ENCODE assay signal across 21 mouse cellular contexts in the genomic region with DNA sequence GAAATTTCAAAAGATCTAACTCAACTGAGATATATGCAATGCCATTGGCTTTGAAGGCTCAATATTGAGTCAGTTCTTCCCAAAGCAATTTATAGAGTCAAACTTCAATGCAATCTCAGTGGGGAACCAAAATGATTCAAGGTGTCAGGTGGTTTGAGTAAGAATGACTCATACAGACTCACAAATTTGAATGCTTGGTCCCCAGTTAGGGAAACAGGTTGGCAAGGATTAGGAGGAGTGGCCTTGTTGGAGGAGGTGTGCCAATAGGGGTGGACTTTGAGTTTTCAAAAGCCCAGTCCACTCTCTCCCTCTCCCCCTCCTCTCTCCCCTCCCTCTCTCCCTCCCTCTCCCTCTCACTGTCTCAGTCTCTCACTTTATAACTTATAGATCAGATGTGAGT. TPM values are rescaled to one million over a fixed set of nuclear protein-coding genes. Genes with fewer than 3 reads are reported as not detected.
DNase-seq lines count a peak whose midpoint lies in the region; ATAC-seq and TF ChIP-seq lines count a peak whose summit lies in the region.
"Had no signal": no experiment of that assay in that cellular context is flagged by ENCODE, and none has a peak within 500 bp of the region (broad histone marks: within the 10 kb centered on the region; RNA-seq: fewer than 3 reads in every experiment).

No protein-coding gene starts in this region.

- no peak overlapping the region for H3K4me3 ChIP-seq in intestine, embryonic 15.5 days (replicated peaks)
- no peak overlapping the region for H3K4me3 ChIP-seq in intestine, postnatal 0 days (ENCODE audit: low read depth, low read length)
- no peak overlapping the region for H3K4me3 ChIP-seq in CH12.LX (replicated peaks in 1 of 3; ENCODE audit: low read depth in 2 of 3, low read length in 2 of 3, poor library complexity in 1 of 3)
- H3K4me3 ChIP-seq: embryonic facial prominence, embryonic 12.5 days; forebrain, embryonic 12.5 days; heart, adult 2 months; heart, embryonic 12.5 days; hindbrain, embryonic 10.5 days; hindbrain, embryonic 15.5 days had no signal

- H3K27ac ChIP-seq in intestine, embryonic 15.5 days: no peak overlapping the region
- H3K27ac ChIP-seq in intestine, postnatal 0 days (ENCODE audit: low read depth, low read length): no peak overlapping the region
- no peak overlapping the region for H3K27ac ChIP-seq in CH12.LX (ENCODE audit: insufficient read depth, low read depth)
- H3K27ac ChIP-seq: embryonic facial prominence, embryonic 12.5 days; forebrain, embryonic 12.5 days; heart, adult 2 months; hindbrain, embryonic 10.5 days; hindbrain, embryonic 15.5 days had no signal

- in situ Hi-C loops in CH12.LX (cut with MboI; ENCODE audit: low pct_ligation_motif_present, low pct_unique_long_range_greater_than_20kb, low sequenced_read_pairs): no loop called here

- no peaks in the 10 kb centered on the region for H3K9me3 ChIP-seq in intestine, embryonic 15.5 days
- H3K9me3 ChIP-seq in intestine, postnatal 0 days (ENCODE audit: control insufficient read depth): no peaks in the 10 kb centered on the region
- H3K9me3 ChIP-seq in CH12.LX (replicated peaks; ENCODE audit: low read length): no peaks in the 10 kb centered on the region
- H3K9me3 ChIP-seq: embryonic facial prominence, embryonic 12.5 days; forebrain, embryonic 12.5 days; heart, embryonic 12.5 days; hindbrain, embryonic 10.5 days; hindbrain, embryonic 15.5 days had no signal

- no peak for TF ChIP-seq CTCF in intestine, postnatal 0 days (IDR thresholded peaks at IDR 0.05; ENCODE audit: low read depth)
- TF ChIP-seq CTCF in CH12.LX (conservative IDR thresholded peaks at IDR 0.05 in 1 of 2, IDR thresholded peaks at IDR 0.05 in 1 of 2; ENCODE audit: low read depth in 2 of 2, low read length in 2 of 2): no peak

- no peaks in the 10 kb centered on the region for H3K36me3 ChIP-seq in intestine, embryonic 15.5 days
- no peaks in the 10 kb centered on the region for H3K36me3 ChIP-seq in intestine, postnatal 0 days (ENCODE audit: control insufficient read depth, insufficient read depth)
- no peaks in the 10 kb centered on the region for H3K36me3 ChIP-seq in CH12.LX (replicated peaks in 1 of 2; ENCODE audit: control insufficient read depth in 1 of 2, insufficient read depth in 1 of 2, low read length in 1 of 2)
- H3K36me3 ChIP-seq: embryonic facial prominence, embryonic 12.5 days; forebrain, embryonic 12.5 days; heart, embryonic 12.5 days; hindbrain, embryonic 10.5 days; hindbrain, embryonic 15.5 days had no signal

- DNase-seq in CH12.LX (ENCODE audit: extremely low read depth): peak; percentile 37
- peak; percentile 19 for DNase-seq in brain, adult 2 months (ENCODE audit: low read depth, low spot score)
- DNase-seq in right cerebral cortex, adult 18-20 months: no peak
- no peak for DNase-seq in c-Kit-positive CD71-positive TER-119-positive erythroid progenitor cells, embryonic 14.5 days (ENCODE audit: low spot score)
- no peak for DNase-seq in cerebellum, adult 11-12 months
- DNase-seq: adrenal gland, adult 8-10 months; B cell, adult 2 months; cerebellum, adult 8-10 months; cerebellum, postnatal 14 days; gastrocnemius, postnatal 10 days; heart, adult 2 months; kidney, adult 11 months had no signal

- peak; percentile 53; the same call in 1 of the 2 replicates for ATAC-seq in intestine, embryonic 15.5 days
- no peak for ATAC-seq in intestine, postnatal 0 days
- ATAC-seq: CD4-positive, CD25-positive, alpha-beta regulatory T cell, adult 4 months; forebrain, embryonic 16.5 days had no signal

- no peak overlapping the region for H3K4me2 ChIP-seq in intestine, embryonic 15.5 days (replicated peaks)
- H3K4me2 ChIP-seq in intestine, postnatal 0 days (replicated peaks; ENCODE audit: low read depth): no peak overlapping the region
- H3K4me2 ChIP-seq in CH12.LX (ENCODE audit: insufficient read depth, low read depth, poor library complexity, severe bottlenecking): no peak overlapping the region
- H3K4me2 ChIP-seq: embryonic facial prominence, embryonic 12.5 days; forebrain, embryonic 12.5 days; heart, embryonic 12.5 days; hindbrain, embryonic 15.5 days had no signal

- H3K9ac ChIP-seq in intestine, embryonic 15.5 days: no peak overlapping the region
- no peak overlapping the region for H3K9ac ChIP-seq in intestine, postnatal 0 days (ENCODE audit: low read depth, low read length)
- H3K9ac ChIP-seq in CH12.LX (ENCODE audit: insufficient read depth, low read depth): no peak overlapping the region
- H3K9ac ChIP-seq: embryonic facial prominence, embryonic 12.5 days; forebrain, embryonic 12.5 days; heart, embryonic 12.5 days; hindbrain, embryonic 15.5 days had no signal

- H3K79me2 ChIP-seq in CH12.LX (replicated peaks; ENCODE audit: control insufficient read depth, extremely low read depth, insufficient read depth, poor library complexity, severe bottlenecking): no peaks in the 10 kb centered on the region

- no peaks in the 10 kb centered on the region for H3K4me1 ChIP-seq in intestine, embryonic 15.5 days (replicated peaks)
- no peaks in the 10 kb centered on the region for H3K4me1 ChIP-seq in intestine, postnatal 0 days (replicated peaks; ENCODE audit: control insufficient read depth, insufficient read depth, low read length)
- peaks cover 0 to 14% of the 10 kb centered on the region in 2 experiments; a peak in 2 of 4 replicates for H3K4me1 ChIP-seq in CH12.LX (ENCODE audit: control insufficient read depth in 1 of 2, insufficient read depth in 2 of 2)
- H3K4me1 ChIP-seq: embryonic facial prominence, embryonic 12.5 days; forebrain, embryonic 12.5 days; heart, embryonic 12.5 days; hindbrain, embryonic 10.5 days; hindbrain, embryonic 15.5 days had no signal

- dilution Hi-C loops in CH12.LX (cut with MboI; ENCODE audit: extremely low pct_ligation_motif_present, extremely low pct_unique_long_range_greater_than_20kb, low sequenced_read_pairs): no loop called here

- no peak; the same call in 1 of the 2 replicates for TF ChIP-seq EP300 in CH12.LX (IDR thresholded peaks at IDR 0.05; ENCODE audit: low read length)

- no peak for TF ChIP-seq RAD21 in CH12.LX (IDR thresholded peaks at IDR 0.05; ENCODE audit: low read depth, low read length)

- no peak for TF ChIP-seq POLR2A in CH12.LX (IDR thresholded peaks at IDR 0.05; ENCODE audit: low read depth, low read length)

- H3K27me3 ChIP-seq in intestine, embryonic 15.5 days (replicated peaks): no peaks in the 10 kb centered on the region
- H3K27me3 ChIP-seq in intestine, postnatal 0 days (replicated peaks; ENCODE audit: control insufficient read depth, insufficient read depth, low read length): no peaks in the 10 kb centered on the region
- no peaks in the 10 kb centered on the region for H3K27me3 ChIP-seq in CH12.LX (replicated peaks)
- H3K27me3 ChIP-seq: embryonic facial prominence, embryonic 12.5 days; forebrain, embryonic 12.5 days; heart, embryonic 12.5 days; hindbrain, embryonic 15.5 days had no signal

TF ChIP-seq in CH12.LX, 34 proteins besides CTCF, POLR2A, EP300 and RAD21:
- peak; percentile 43; the same call in 1 of the 2 replicates for TF ChIP-seq JUND (conservative IDR thresholded peaks at IDR 0.05; ENCODE audit: low read depth, low read length)
- peak; percentile 8; the same call in 1 of the 2 replicates for TF ChIP-seq JUN (IDR thresholded peaks at IDR 0.05; ENCODE audit: insufficient read depth, low read depth, low read length)
- no peak for TF ChIP-seq SMC3 (IDR thresholded peaks at IDR 0.05; ENCODE audit: low read depth, low read length)
- TF ChIP-seq TCF12 (IDR thresholded peaks at IDR 0.05; ENCODE audit: low read depth, low read length): no peak
- TF ChIP-seq BHLHE40 (IDR thresholded peaks at IDR 0.05; ENCODE audit: low read depth, low read length): no peak
- TF ChIP-seq IRF4 (IDR thresholded peaks at IDR 0.05; ENCODE audit: low read depth, low read length): no peak
TF ChIP-seq in CH12.LX: peak in this region for 2.

RNA-seq across cellular contexts. Expression of gene Smad1, which starts 52.8 kb away (rescaled TPM):
- 37.6 and 39.9 TPM in 2 replicates for polyA plus RNA-seq in intestine, embryonic 15.5 days (2015; fragmentation: Nextera tagmentation; extraction: Ambion mirVana)
- 27.3 and 27.4 TPM in 2 replicates for polyA plus RNA-seq in intestine, postnatal 0 days (2015; fragmentation: Nextera tagmentation; extraction: Ambion mirVana)
- total RNA-seq in CH12.LX (2012; rRNA removed): not detected in 2 replicates
- not detected in 2 replicates for total RNA-seq in CH12.LX (2014; rRNA removed)
- not detected in 2 replicates for polyA plus RNA-seq in CH12.LX (2012; ENCODE audit: insufficient read length, low read depth)

Comparison
In these comparisons a context has a peak if more than half of its experiments do, and no peak if none do; other contexts are left out.
1. DNase-seq: peak in CH12.LX (single experiment) and brain, adult 2 months (single experiment); none in right cerebral cortex, adult 18-20 months (single experiment), c-Kit-positive CD71-positive TER-119-positive erythroid progenitor cells, embryonic 14.5 days (single experiment) and cerebellum, adult 11-12 months (single experiment).
2. RNA of gene Smad1, which starts 52.8 kb away (polyA plus RNA-seq): 37.6 to 39.9 TPM in intestine, embryonic 15.5 days and 27.3 to 27.4 TPM in intestine, postnatal 0 days; not detected in CH12.LX; every median in the first group is over 10 times any median in the second.